Mouse (Mus musculus) regulatory T cell (primary cell): ENCODE measurements around the gene Dner.

Source experiments
- in situ Hi-C: fragments of 300-600 bp; cut with MboI, MseI; formaldehyde crosslinking; loops from one replicate; pipeline ENCODE4 v1.15.1; 2025; ENCODE audit warnings: high pct_unique_total_duplicates

Gene Dner

DNA sequence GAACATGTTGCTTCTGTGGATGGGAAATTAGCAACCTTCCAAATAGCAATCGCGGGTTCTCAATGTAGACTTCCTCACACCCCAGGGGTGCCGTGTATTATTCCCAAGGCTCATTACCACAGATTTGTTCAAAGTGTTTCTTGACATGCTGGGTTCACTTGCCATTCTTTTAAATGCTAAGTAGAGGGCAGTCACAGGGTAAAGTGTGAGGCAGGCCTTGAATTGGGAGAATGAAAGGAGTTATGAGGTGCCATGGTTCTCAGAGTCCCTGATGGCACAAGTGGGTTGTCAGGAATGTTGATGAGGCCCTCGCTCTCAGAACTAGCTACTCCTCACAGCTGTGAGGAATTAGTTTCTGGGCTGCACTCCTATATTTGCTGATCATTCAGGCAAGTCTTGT lies 160.0 kb downstream of the Dner start:
- in situ Hi-C loops, result no loop called here

DNA sequence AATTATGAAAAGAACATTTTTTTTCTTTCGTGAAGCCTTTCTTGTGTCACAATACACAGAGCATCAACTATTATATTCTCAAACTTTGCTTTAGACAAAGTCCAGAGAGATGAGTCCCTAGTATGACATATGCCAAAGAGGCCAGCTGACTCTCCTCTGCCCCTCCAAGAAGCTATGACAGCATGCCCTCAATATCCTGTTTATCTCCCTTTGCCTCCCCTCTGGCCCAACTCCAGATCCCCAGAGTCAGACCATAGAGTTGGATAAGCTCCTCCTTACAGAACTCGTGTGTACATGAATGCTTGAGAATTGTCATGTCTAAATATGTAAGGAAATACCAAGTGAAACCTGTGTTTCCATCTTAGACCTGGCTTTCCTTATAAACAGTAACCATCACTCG lies 170.5 kb downstream of the Dner start:
- in situ Hi-C loops, result no loop called here

DNA sequence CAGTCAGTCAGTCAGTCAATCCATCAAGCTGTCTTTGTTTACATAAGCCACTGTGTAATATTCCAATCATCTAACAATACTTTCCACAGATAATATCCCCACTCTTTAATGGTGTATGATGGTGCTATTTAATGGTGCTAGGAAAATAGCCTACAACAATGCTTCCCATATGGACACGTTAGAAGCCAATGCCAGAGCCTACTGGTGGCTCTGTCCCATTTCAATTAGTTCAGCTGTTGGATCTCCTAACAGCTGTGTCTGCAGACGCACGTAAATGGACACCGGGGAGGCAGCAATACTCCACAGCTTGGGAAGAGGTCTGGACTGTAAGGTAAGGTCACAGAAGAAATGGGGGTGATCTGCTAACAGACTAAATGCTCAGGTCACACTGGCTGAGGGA lies 171.6 kb downstream of the Dner start:
- in situ Hi-C loops, result no loop called here

DNA sequence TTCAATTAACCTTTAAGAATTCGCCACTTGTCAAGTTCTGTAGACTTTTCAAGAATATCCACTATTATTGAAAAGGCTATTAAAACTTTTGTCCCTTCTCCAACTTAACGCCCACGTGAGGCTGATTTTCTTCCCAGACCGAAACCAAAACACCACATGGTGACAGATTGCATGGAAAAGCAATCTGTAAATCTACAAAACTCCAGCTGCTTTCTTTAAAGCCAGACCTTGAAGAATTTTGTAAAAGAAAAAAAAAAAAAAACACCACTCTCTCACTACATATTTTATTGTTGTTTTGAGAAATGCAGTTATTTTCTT lies 173.1 kb downstream of the Dner start:
- in situ Hi-C loops, result no loop called here

DNA sequence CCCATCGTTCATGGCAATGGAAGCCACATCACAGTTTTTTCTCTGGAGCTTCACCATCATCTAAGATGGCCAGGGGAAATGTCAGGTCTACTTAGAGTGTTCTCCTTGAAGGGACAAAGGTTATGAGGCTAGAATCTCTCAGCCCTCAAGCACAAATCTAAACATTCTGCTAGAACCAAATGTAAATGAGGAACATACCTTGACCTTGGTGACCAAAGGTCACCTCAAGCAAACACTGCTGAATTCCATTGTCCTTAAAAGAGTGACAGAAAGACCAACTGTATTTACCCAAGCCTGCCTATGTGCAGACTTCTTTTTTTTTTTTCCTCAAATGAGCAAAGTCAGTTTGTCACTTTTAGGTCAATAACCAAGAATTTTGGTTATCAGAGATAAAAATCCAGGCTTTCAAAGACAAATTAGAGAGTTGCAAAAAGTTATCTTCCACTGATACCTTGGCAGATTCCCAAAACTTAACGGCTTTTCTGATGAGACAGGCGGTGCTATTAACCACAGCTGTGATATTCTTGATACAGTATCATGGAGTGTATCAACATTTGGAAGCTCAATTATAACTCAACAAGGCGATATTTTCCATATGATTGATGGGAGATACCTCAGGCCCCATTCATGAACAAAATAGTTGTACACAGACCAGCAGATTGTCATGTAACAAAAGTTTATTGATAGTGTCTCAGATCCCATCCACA lies 173.6 kb downstream of the Dner start:
- in situ Hi-C loops, result no loop called here

DNA sequence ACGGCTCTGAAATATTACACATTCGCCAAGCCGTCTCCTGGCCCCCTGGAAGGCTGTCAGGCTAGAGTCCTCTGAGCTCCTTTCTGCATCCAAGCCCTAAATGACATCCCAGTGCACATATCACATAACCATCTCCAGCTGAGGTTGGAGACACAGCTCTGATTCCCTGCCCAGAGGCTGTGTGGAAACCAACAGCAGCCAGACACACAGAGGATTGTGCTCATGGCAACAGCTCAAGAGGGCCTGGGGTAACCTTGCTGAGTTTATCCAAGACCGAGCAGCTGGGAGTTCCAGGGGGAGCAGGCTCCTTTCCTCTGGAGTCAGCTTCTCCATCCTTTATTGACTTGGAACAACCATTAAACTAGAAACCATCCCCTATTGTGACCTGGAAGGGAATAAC lies 177.7 kb downstream of the Dner start:
- in situ Hi-C loops, result loop anchor here (10.0 kb wide), 1 partner anchor 174 kb away; no protein-coding TSS in a partner anchor

DNA sequence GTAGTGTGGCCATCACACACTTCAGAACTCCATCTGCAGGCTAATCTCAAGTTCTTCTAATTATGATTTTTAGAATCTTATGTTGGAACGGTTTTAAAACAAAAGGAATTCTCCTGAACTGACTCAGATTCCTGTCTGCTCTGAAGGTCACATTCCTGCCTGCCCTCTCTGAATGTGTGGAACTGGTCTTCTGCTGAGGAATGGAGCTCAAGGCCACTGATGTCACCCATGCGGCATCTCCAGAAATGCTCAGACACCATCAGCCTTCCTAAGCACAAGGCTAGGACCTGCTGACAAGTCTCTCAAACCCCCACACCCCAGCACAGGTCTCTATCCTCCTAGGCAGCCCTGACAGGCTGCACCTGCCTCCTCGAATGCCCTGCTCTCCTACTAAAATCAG lies 182.8 kb downstream of the Dner start:
- in situ Hi-C loops, result loop anchor here (10.0 kb wide), 1 partner anchor 168 kb away; no protein-coding TSS in a partner anchor

DNA sequence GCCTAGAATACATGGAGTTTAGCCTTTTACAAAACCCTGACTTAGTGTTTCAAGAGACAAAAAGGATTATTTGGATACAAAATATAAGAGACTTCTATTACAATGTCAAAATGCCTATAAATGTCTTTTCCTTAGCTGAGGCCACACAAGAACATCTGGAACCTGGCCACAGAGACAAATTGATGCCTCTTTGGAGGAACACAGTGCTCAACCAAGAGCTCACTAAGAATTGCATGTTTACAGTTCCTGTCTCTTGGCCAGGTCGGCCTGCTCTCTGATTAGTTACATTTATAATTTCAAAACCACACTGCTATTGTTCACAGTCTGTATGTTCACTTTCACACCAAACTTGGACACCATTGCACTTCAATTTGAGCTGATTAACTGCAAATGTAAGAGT lies 187.5 kb downstream of the Dner start:
- in situ Hi-C loops, result no loop called here

DNA sequence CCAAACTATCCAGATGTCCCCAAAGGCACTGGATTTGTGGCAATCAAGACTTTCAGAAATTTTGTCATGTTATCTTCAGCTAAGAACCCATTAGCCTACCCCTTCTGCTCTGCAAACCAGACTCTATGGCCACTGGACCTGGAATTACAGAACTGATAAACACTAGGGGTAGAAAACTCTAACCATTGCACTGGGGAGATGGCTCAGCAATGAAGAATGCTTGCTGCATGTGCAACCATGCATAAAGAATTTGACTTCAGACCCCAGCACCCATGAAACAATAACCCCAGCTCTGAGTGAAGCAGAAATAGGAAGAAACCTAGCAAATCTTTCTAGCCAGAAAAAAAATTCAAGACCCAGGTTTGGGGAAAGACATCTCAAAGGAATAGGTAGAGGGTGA lies 188.5 kb downstream of the Dner start:
- in situ Hi-C loops, result no loop called here

DNA sequence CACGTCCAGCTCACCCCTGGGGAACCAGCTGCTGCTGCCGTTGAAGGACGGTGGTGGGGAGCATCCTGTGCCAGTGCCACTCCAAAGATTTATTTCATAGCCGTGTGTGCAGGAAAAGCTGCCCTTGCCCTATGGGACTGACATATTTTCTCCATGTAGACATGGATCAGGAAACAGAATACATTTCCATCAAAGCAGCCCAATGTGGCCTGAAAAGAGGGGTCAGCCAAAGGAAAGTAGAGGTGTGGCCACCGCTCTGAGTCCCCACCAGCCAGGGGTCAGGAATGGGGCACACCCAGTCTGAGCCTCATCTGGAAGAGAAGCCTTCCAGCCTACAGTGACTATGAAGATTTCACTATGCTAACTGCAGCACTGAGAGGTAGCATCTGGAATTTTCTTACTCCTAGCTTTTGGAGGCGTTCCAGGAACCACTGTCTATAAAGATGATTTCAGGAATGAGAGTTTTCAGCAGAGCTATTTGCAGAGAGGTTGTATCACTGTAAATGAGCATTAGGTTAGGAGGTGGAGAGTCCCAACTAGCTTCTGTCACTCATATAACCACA lies 189.0 kb downstream of the Dner start:
- in situ Hi-C loops, result no loop called here

DNA sequence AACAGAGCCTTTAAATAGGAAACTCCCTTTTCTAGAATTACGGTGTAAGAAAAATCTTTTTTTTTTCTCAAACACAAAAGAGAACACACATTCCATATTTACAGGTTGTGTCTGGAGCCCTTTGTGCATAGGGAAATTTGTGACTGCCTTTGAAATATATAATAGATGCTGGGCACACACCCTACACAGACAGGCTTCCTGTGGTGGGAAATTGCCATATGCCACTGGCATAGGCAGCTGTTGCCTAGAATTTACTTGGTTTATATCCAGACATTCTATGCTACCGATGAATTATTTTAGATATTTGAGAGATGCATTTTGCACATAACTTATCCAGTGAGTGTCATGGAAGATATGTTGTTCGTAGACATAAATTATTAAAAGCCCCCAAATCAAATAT lies 195.3 kb downstream of the Dner start:
- in situ Hi-C loops, result no loop called here

DNA sequence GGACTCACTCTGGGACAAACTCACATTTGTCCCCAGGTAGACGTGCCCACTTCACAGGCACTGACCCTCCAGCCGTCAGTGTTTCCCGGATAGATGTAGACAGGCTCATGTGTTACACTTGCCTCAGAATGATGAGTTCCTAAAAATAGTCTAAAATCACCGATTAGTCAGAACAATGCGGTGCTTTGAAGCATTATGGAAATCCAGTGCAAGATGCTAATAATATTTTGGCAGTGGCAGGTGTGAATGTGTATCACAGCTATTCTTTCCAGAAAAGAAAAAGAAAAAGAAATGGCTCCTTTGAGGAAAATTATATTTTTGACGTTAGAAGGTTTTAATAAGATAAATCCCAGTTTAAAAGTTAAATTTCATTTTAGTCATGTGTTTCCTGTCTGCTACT lies 204.3 kb downstream of the Dner start:
- in situ Hi-C loops, result no loop called here

DNA sequence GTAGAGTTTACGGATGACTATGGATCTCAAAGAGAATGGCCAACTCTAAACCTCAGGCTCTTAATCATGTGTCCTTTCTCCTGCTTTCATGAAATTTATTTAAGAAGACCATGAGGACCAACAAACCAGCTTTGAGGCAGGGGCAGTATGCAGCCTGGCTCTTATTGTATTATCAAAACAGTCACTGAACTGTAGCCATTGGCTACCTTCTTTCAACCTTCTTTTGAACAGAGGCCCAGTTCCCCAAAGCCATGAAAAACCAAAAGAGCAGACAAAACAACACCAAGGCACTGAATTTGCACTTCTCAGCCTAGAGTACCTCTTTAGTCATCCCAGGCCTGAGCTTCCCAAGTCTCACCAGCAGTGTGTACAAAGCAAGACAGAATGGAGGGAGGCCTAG lies 207.5 kb downstream of the Dner start:
- in situ Hi-C loops, result no loop called here

DNA sequence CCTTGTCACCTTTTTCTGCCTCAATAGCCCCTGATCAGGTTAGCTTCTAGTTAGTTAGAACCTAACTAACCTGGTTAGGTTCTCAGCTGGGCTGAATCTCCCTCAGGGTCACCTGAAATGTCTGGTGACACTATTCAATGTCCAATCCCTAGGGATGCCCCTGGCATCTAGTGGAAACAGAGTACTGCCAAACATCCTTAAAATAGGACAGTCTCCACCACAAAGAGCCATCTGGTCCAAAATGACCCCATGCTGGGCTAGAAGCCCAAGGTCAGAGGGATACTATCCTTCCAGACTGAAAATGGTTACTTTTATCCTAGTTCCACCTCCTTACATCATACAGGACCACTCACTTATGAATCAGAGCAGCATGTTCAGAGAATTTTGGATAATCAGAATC lies 211.0 kb downstream of the Dner start:
- in situ Hi-C loops, result no loop called here

DNA sequence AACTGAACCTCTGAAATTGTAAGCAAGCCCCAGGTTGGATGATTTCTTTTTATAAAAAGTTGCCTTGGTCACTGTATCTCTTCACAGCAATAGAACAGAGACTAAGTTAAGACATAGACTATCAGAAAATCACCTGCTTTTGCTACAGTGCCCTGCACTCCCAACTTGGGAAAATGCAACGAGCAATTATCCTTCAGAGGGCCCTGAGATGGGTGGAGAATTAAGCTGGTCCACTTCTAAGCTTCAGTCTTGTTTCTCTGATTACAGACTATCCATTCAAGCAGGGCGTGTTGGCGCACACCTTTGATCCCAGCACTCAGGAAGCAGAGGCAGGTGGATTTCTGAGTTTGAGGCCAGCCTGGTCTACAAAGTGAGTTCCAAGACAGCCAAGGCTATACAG lies 211.4 kb downstream of the Dner start:
- in situ Hi-C loops, result no loop called here

DNA sequence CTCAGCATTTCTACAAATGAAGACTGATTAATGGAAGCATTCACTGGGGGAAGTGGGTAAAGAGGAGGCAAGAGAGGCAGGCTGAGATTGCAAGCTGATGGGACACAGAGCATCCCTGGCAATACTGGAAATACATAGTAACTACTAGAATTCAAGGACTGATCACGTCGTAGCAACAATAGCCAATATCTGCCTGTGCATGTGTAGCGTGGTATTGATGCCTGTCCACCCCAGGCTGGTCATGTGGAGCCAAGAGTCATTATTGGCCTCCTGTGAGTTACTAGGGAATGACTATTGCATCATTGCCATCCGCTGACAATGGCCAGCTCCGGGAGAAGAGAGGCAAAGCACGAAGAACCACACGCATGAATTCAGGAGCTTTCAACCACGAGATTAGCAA lies 216.0 kb downstream of the Dner start:
- in situ Hi-C loops, result no loop called here

DNA sequence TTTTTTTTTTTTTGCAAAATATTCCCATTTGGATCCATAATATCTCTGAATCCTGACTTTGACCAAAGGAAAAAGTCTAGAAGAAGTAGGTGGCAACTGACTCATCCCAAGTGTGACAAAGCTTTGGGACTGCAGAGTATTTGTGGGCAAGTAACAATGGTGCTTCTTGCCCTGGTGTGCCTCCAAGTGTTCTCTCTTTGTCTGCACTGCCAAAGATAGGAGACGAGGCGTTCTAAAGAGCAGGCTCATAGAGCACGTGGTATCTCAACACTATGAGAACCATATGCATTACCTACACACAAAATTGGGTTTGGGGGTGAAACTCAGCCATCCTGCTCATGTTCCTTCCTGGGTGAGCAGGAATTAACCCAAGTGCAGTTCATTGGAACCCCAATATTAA lies 221.7 kb downstream of the Dner start:
- in situ Hi-C loops, result loop anchor here (25.0 kb wide), 1 partner anchor 1262 kb away; no protein-coding TSS in a partner anchor

DNA sequence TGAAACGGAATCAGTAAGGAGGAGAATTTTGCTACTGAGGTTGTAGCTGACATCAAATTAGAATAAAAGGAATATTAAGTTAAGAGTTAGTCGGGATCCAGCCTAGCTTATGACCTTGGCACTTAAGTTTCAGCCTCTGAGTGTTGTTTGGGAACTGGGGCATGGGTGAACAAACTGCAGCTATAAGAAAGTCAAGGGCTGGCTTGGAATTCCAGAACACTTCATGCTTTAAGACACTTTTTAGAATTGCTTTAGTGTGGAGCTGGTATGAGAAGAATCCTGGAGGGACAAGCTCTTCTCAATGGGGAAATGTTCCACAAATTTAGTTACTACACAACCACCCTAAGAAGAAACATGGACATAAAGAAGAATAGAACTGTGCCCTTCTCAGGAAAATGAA lies 223.8 kb downstream of the Dner start:
- in situ Hi-C loops, result loop anchor here (25.0 kb wide), 1 partner anchor 1260 kb away; no protein-coding TSS in a partner anchor

DNA sequence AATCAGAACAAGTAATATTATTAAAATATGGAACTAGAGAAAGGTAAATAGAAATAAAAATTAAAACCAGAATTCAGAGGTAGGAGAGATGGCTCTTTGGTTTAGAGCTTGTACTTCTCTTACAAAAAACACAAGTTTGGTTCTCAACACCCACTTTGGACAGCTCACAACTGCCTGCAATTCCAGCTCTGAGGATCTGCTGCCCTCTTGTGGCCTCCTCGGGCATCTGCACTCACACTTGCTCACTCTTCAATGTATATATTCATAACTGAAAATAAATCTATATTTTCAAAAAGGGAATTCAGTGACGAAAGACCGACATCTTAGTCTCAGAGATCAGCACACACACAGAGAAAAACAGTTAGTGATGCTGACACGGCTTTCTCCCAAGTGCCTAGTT lies 225.7 kb downstream of the Dner start:
- in situ Hi-C loops, result loop anchor here (25.0 kb wide), 1 partner anchor 1258 kb away; no protein-coding TSS in a partner anchor

DNA sequence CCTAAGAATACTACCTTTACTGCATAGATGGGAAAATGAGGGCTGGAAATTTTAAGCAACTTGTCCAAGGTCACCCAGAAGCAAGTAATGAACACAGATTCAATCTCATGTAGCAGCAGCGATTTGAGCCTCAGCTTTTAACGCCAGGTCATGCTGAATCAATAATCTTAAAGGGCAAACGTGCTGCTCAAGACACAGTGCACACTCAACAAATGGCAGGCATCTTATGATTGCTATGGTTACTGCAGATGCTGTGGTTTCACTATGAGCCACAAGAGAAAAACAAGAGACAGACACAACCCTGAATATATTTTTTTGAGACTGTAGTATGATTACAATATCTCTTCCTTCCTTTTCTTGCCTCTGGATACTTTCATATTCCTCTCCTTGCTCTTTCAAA lies 228.4 kb downstream of the Dner start:
- in situ Hi-C loops, result loop anchor here (25.0 kb wide), 1 partner anchor 1255 kb away; no protein-coding TSS in a partner anchor

DNA sequence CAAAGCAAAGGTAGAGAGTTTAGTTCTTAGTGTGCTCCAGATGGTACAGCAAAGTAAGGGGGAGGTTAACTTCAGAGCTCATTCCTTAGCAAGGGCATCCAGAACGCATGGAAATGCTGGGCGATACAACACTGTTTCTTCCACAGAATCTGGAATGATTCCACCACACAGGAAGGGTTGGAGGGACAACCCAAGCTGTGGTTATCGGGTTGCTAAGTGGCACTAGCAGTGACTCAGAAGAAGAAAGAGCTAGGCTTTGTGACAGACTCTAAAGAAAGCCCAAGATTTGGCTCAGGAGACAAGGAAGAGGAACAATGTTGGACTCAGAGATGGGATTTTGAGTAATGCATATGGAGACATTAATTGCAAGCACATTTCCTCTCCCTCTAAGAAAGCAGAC lies 231.3 kb downstream of the Dner start:
- in situ Hi-C loops, result loop anchor here (25.0 kb wide), 1 partner anchor 1252 kb away; no protein-coding TSS in a partner anchor

DNA sequence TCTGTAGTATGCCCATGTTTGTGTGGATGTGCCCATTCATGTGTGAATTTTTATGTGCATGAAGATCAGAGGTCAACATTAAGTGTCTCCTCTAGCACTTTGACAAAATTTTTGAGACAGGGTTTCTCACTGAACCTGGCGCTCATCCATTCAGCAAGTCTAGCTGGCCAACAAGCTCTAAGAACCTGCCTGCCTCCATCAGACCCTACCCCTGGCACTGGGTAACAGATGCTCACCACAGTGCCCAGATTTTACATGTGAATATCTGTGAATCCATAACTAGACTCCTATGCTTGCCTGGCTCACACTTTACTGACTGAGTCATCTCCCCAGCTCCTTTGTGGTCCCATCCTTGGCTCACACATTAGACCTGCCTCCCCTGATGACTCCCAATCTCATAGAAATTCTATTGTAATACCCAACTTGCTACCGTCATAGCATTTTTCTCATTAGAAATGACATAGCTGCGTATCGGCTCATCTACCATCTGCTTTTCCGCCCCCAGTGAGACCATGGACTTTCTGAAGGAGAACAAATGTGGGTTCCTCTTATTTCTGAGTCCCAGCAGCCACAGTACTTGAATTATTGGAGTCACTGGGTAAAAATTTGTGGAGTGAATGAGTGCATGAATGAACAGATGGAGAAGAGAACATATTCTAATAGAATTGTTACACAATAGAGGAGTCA lies 231.9 kb downstream of the Dner start:
- in situ Hi-C loops, result loop anchor here (25.0 kb wide), 1 partner anchor 1252 kb away; no protein-coding TSS in a partner anchor
